In the genomic region with DNA sequence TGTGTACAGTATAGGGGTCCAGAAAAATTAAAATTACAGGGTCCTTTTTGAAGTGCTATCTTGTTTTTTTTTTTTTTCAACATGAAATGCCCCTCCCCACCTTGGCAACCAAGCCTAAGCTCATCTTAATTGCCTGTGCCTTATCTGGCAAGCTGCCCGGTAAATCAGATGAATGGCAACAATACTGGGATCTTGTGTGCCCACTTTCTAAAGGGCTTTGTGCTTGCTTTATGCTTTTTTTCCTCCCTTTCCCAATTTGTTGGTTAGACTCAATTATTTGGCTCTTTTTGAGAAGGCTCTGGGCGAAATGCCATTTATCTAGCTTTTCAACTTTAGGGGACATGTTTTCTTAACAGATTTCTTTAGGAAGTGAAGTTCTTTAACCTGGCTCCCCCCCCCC, we compare ENCODE assay signal across 13 mouse cellular contexts. TPM values are rescaled to one million over a fixed set of nuclear protein-coding genes. Genes with fewer than 3 reads are reported as not detected.
DNase-seq lines count a peak whose midpoint lies in the region; ATAC-seq and TF ChIP-seq lines count a peak whose summit lies in the region.
"Had no signal": no experiment of that assay in that cellular context is flagged by ENCODE, and none has a peak within 500 bp of the region (broad histone marks: within the 10 kb centered on the region; RNA-seq: fewer than 3 reads in every experiment).

No protein-coding gene starts in this region.

- ATAC-seq in hindbrain, embryonic 13.5 days (ENCODE audit: low FRiP score): 0 out of 2 replicates have a peak, but pooled peaks have one; percentile 63
- ATAC-seq in forebrain, postnatal 0 days: peak; percentile 65; the same call in 1 of the 2 replicates
- ATAC-seq in neural tube, embryonic 13.5 days (ENCODE audit: low read depth): peak; percentile 67; the same call in 1 of the 2 replicates
- ATAC-seq in heart, embryonic 11.5 days (replicated peaks; ENCODE audit: insufficient number of reproducible peaks, low FRiP score, low TSS enrichment): no peak
- ATAC-seq: lung, postnatal 0 days had no signal

- H3K27ac ChIP-seq in hindbrain, embryonic 13.5 days: 0 out of 2 replicates have a peak overlapping the region, but pooled peaks have one; percentile 24
- H3K27ac ChIP-seq in hindbrain, embryonic 10.5 days: no peak overlapping the region
- H3K27ac ChIP-seq in forebrain, postnatal 0 days (ENCODE audit: low read depth, low read length): no peak overlapping the region
- 0 out of 2 replicates have a peak overlapping the region, but pooled peaks have one; percentile 6 for H3K27ac ChIP-seq in neural tube, embryonic 13.5 days (replicated peaks)
- H3K27ac ChIP-seq in heart, embryonic 11.5 days (ENCODE audit: low read depth, low read length): no peak overlapping the region

- no peak overlapping the region for H3K9ac ChIP-seq in hindbrain, embryonic 13.5 days
- no peak overlapping the region for H3K9ac ChIP-seq in forebrain, postnatal 0 days
- no peak overlapping the region for H3K9ac ChIP-seq in neural tube, embryonic 13.5 days
- no peak overlapping the region for H3K9ac ChIP-seq in heart, embryonic 11.5 days (ENCODE audit: low read depth, low read length)
- H3K9ac ChIP-seq: heart, embryonic 12.5 days had no signal

- 27% methylated on average over 2 of the region's 2 CpGs for WGBS in hindbrain, embryonic 13.5 days
- WGBS in hindbrain, embryonic 10.5 days: 59% methylated on average over 2 of the region's 2 CpGs
- WGBS in forebrain, postnatal 0 days: 14% methylated on average over 2 of the region's 2 CpGs
- WGBS in neural tube, embryonic 13.5 days: 36% methylated on average over 2 of the region's 2 CpGs
- WGBS in heart, embryonic 11.5 days (ENCODE audit: insufficient replicate concordance): 67% methylated on average over 2 of the region's 2 CpGs

- H3K27me3 ChIP-seq in hindbrain, embryonic 13.5 days: no peaks in the 10 kb centered on the region
- no peaks in the 10 kb centered on the region for H3K27me3 ChIP-seq in hindbrain, embryonic 10.5 days (ENCODE audit: insufficient read depth, poor library complexity, severe bottlenecking)
- H3K27me3 ChIP-seq in forebrain, postnatal 0 days (ENCODE audit: insufficient read depth, low read length): no peaks in the 10 kb centered on the region
- H3K27me3 ChIP-seq in neural tube, embryonic 13.5 days: no peaks in the 10 kb centered on the region
- H3K27me3 ChIP-seq in heart, embryonic 11.5 days (ENCODE audit: control insufficient read depth, insufficient read depth, low read length): no peaks in the 10 kb centered on the region
- H3K27me3 ChIP-seq: heart, embryonic 12.5 days had no signal

- no peak overlapping the region for H3K4me2 ChIP-seq in hindbrain, embryonic 13.5 days
- no peak overlapping the region for H3K4me2 ChIP-seq in forebrain, postnatal 0 days (ENCODE audit: low read depth)
- H3K4me2 ChIP-seq in neural tube, embryonic 13.5 days: no peak overlapping the region
- no peak overlapping the region for H3K4me2 ChIP-seq in heart, embryonic 11.5 days
- H3K4me2 ChIP-seq: heart, embryonic 12.5 days had no signal

- no peak for TF ChIP-seq CTCF in forebrain, postnatal 0 days (IDR thresholded peaks at IDR 0.05; ENCODE audit: low read depth)

- no peak overlapping the region for H3K4me3 ChIP-seq in hindbrain, embryonic 13.5 days
- H3K4me3 ChIP-seq in hindbrain, embryonic 10.5 days: no peak overlapping the region
- no peak overlapping the region for H3K4me3 ChIP-seq in forebrain, postnatal 0 days (ENCODE audit: low read depth, low read length)
- no peak overlapping the region for H3K4me3 ChIP-seq in neural tube, embryonic 13.5 days
- H3K4me3 ChIP-seq in heart, embryonic 11.5 days (ENCODE audit: low read depth, low read length): no peak overlapping the region
- H3K4me3 ChIP-seq: heart, embryonic 12.5 days had no signal

- H3K9me3 ChIP-seq in hindbrain, embryonic 13.5 days: no peaks in the 10 kb centered on the region
- H3K9me3 ChIP-seq in hindbrain, embryonic 10.5 days: no peaks in the 10 kb centered on the region
- H3K9me3 ChIP-seq in forebrain, postnatal 0 days (ENCODE audit: low read length): no peaks in the 10 kb centered on the region
- H3K9me3 ChIP-seq in neural tube, embryonic 13.5 days: no peaks in the 10 kb centered on the region
- no peaks in the 10 kb centered on the region for H3K9me3 ChIP-seq in heart, embryonic 11.5 days (replicated peaks; ENCODE audit: control insufficient read depth, low read length)
- H3K9me3 ChIP-seq: heart, embryonic 12.5 days had no signal

- H3K36me3 ChIP-seq in hindbrain, embryonic 13.5 days: no peaks in the 10 kb centered on the region
- no peaks in the 10 kb centered on the region for H3K36me3 ChIP-seq in hindbrain, embryonic 10.5 days
- H3K36me3 ChIP-seq in forebrain, postnatal 0 days (ENCODE audit: insufficient read depth): no peaks in the 10 kb centered on the region
- H3K36me3 ChIP-seq in neural tube, embryonic 13.5 days: no peaks in the 10 kb centered on the region
- H3K36me3 ChIP-seq in heart, embryonic 11.5 days (ENCODE audit: control insufficient read depth, insufficient read depth, low read length): no peaks in the 10 kb centered on the region
- H3K36me3 ChIP-seq: heart, embryonic 12.5 days had no signal

- H3K4me1 ChIP-seq in hindbrain, embryonic 13.5 days (replicated peaks): peaks cover 16% of the 10 kb centered on the region
- no peaks in the 10 kb centered on the region for H3K4me1 ChIP-seq in hindbrain, embryonic 10.5 days (replicated peaks)
- H3K4me1 ChIP-seq in forebrain, postnatal 0 days (ENCODE audit: insufficient read depth): no peaks in the 10 kb centered on the region
- peaks cover 30% of the 10 kb centered on the region for H3K4me1 ChIP-seq in neural tube, embryonic 13.5 days (replicated peaks)
- no peaks in the 10 kb centered on the region for H3K4me1 ChIP-seq in heart, embryonic 11.5 days (ENCODE audit: control insufficient read depth, insufficient read depth, low read length)
- H3K4me1 ChIP-seq: heart, embryonic 12.5 days had no signal

- DNase-seq in hindbrain, embryonic 10.5 days (ENCODE audit: low spot score): no peak
- DNase-seq in right cerebral cortex, postnatal 10 days (ENCODE audit: low spot score in 2 of 2): peak; percentile 82
- no peak for DNase-seq in right cerebral cortex, postnatal 36 days (ENCODE audit: low spot score in 2 of 2)
- peak; percentile 76 for DNase-seq in forebrain, postnatal 0 days
- DNase-seq in urinary bladder, postnatal 14 days (ENCODE audit: low spot score): no peak
- DNase-seq: kidney, adult 18-20 months; spleen, adult 18-20 months had no signal

RNA-seq across cellular contexts. Expression of gene Sh3gl2, which starts 45.3 kb away (rescaled TPM):
- polyA plus RNA-seq in hindbrain, embryonic 13.5 days (2015; fragmentation: Nextera tagmentation; extraction: Ambion mirVana): 57.7 and 63.2 TPM in 2 replicates
- polyA plus RNA-seq in hindbrain, embryonic 10.5 days (2016; fragmentation: Nextera tagmentation; extraction: Ambion mirVana): 4.1 and 6.9 TPM in 2 replicates
- 29.3 and 31.9 TPM in 2 replicates for total RNA-seq in forebrain, postnatal 0 days (2014; rRNA removed)
- polyA plus RNA-seq in forebrain, postnatal 0 days (2015; fragmentation: Nextera tagmentation; extraction: Ambion mirVana): 122 and 123 TPM in 2 replicates
- 66.7 and 68.1 TPM in 2 replicates for polyA plus RNA-seq in neural tube, embryonic 13.5 days (2015; fragmentation: Nextera tagmentation; extraction: Ambion mirVana)
- polyA plus RNA-seq in heart, embryonic 11.5 days (2014; fragmentation: Nextera tagmentation; extraction: Ambion mirVana): 0.76 and 1.1 TPM in 2 replicates
- total RNA-seq: common myeloid progenitor, adult 5-6 weeks had no signal

Comparison
In these comparisons a context has a peak if more than half of its experiments do, and no peak if none do; other contexts are left out.
1. H3K27ac ChIP-seq: peak in hindbrain, embryonic 13.5 days (single experiment) and neural tube, embryonic 13.5 days (single experiment); none in hindbrain, embryonic 10.5 days (single experiment), forebrain, postnatal 0 days (single experiment) and heart, embryonic 11.5 days (single experiment).
2. DNase-seq: peak in right cerebral cortex, postnatal 10 days (2 of 2) and forebrain, postnatal 0 days (single experiment); none in hindbrain, embryonic 10.5 days (single experiment), right cerebral cortex, postnatal 36 days (0 of 2) and urinary bladder, postnatal 14 days (single experiment).